Mouse (Mus musculus) lung, embryonic 14.5 days (tissue): ENCODE results near the gene Ddx24. TPM values are rescaled to one million over a fixed set of nuclear protein-coding genes. Genes with fewer than 3 reads are reported as not detected.

ENCODE experiments used
- ATAC-seq: fragments of 200-750 bp; cut with Nextera tagmentation; 2 replicates; pipeline ENCODE4 v1.8.0; 2017; ENCODE audit warnings: mild to moderate bottlenecking, moderate TSS enrichment, moderate library complexity; ENCODE audit not compliant: insufficient read depth
- DNase-seq: peaks from one replicate; pipeline ENCODE4 v3.0.0-alpha.2; 2015
- H3K27ac ChIP-seq: fragments of 300-500 bp; sonication (generic); 2 replicates; pipeline ENCODE4 v1.5.1; 2014; ENCODE audit warnings: low read depth, mild to moderate bottlenecking, moderate library complexity
- H3K27me3 ChIP-seq: fragments of 300-500 bp; sonication (generic); 2 replicates; pipeline ENCODE4 v1.6.1; 2014; ENCODE audit warnings: low read length, control low read depth; ENCODE audit not compliant: insufficient read depth
- H3K36me3 ChIP-seq: fragments of 300-500 bp; sonication (generic); 2 replicates; pipeline ENCODE4 v1.6.1; 2014; ENCODE audit warnings: control low read depth; ENCODE audit not compliant: insufficient read depth
- H3K4me1 ChIP-seq: fragments of 300-500 bp; sonication (generic); 2 replicates; pipeline ENCODE4 v1.6.1; 2014; ENCODE audit warnings: antibody characterized with exemption, control low read depth; ENCODE audit not compliant: insufficient read depth
- H3K4me2 ChIP-seq: fragments of 300-500 bp; sonication (generic); 2 replicates; pipeline ENCODE4 v1.6.1; 2014; ENCODE audit warnings: mild to moderate bottlenecking
- H3K4me3 ChIP-seq: fragments of 300-500 bp; sonication (generic); 2 replicates; pipeline ENCODE4 v1.5.1; 2014; ENCODE audit warnings: low read depth, low read length
- H3K9ac ChIP-seq: fragments of 300-500 bp; sonication (generic); 2 replicates; pipeline ENCODE4 v1.6.1; 2014
- H3K9me3 ChIP-seq: fragments of 300-500 bp; sonication (generic); 2 replicates; pipeline ENCODE4 v1.6.1; 2016; ENCODE audit warnings: low read depth, low read length, control low read depth
- CTCF ChIP-seq: IDR thresholded peaks from 2 replicates; pipeline ENCODE4 v1.5.1; 2016; ENCODE audit warnings: antibody characterized with exemption, low read depth
- WGBS: fragments of 180-500 bp; shearing (Covaris S2); extraction: QIAGEN DNeasy Blood & Tissue Kit; methylation state at CpG from one replicate; pipeline ENCODE4 v1.1.7; 2014; 5-methylcytosine and 5-hydroxymethylcytosine counted together
- polyA plus RNA-seq: library from polyadenylated mRNA; unstranded; fragments of >200 nt; fragmentation: Nextera tagmentation; extraction: Ambion mirVana; gene quantifications from 2 replicates; pipeline ENCODE4 v1.2.1, GENCODE M21; 2014

Ddx24 gene
- polyA plus RNA-seq, 1 experiment from 2014 or later, result 78.6 TPM

DNA sequence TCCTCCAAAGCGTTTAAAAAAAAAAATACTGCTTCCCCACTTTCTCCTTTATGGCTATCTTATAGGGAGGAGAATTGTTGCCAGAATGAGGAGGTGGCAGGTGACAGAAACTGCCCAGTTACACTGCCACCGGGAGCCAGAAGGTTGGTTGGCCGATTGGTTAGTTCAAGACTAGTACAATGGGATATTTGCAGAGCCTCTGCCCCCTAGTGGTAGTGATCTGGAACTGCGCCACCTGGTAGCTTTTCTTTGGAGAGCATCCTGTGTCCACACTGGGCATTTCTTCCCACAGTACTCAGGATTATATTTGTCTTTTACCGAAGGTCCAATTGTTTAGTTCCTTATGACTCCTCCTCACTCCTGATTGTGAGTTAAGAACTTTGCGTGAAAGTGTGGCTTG lies 53.9 kb downstream of the Ddx24 start:
- 25% methylated on average over 6 of the region's 6 CpGs for whole genome bisulfite sequencing
- peak; percentile 85 for TF ChIP-seq CTCF
- H3K27ac ChIP-seq, result no peak overlapping the region
- DNase-seq (peak; percentile 81), ATAC-seq (no peak)
- H3K27me3 ChIP-seq, result no peaks in the 10 kb centered on the region
- H3K9me3 ChIP-seq, result no peaks in the 10 kb centered on the region
- H3K36me3 ChIP-seq, result no peaks in the 10 kb centered on the region
- no peak overlapping the region for H3K4me2 ChIP-seq
- no peak overlapping the region for H3K4me3 ChIP-seq
- no peaks in the 10 kb centered on the region for H3K4me1 ChIP-seq
- H3K9ac ChIP-seq, result no peak overlapping the region

- WGBS, result 79% methylated on average over 4 of the region's 4 CpGs
- Histone ChIP-seq H3K4me1 (no peaks in the 10 kb centered on the region), H3K9me3 (no peaks in the 10 kb centered on the region), H3K4me3 (no peak overlapping the region), H3K9ac (no peak overlapping the region), H3K27me3 (no peaks in the 10 kb centered on the region), H3K27ac (no peak overlapping the region), H3K4me2 (no peak overlapping the region), H3K36me3 (no peaks in the 10 kb centered on the region)
- ATAC-seq (no peak), DNase-seq (no peak)
- no peak for TF ChIP-seq CTCF
Measured at GRCm38 (mm10) chr12:103370861-103371260, 54.8 kb downstream of the Ddx24 start.

GRCm38 (mm10) chr12:103368777-103369176 lies 56.9 kb downstream of the Ddx24 start:
- H3K36me3 ChIP-seq, result no peaks in the 10 kb centered on the region
- H3K27ac ChIP-seq, result no peak overlapping the region
- H3K27me3 ChIP-seq, result no peaks in the 10 kb centered on the region
- DNase-seq, result no peak
- H3K4me1 ChIP-seq, result no peaks in the 10 kb centered on the region
- ATAC-seq, result no peak
- no peak overlapping the region for H3K4me2 ChIP-seq
- TF ChIP-seq CTCF, result no peak
- WGBS, result 36% methylated on average over 2 of the region's 2 CpGs
- H3K4me3 ChIP-seq, result no peak overlapping the region
- no peaks in the 10 kb centered on the region for H3K9me3 ChIP-seq
- no peak overlapping the region for H3K9ac ChIP-seq

GRCm38 (mm10) chr12:103368326-103368669 lies 57.3 kb downstream of the Ddx24 start:
- Histone ChIP-seq H3K27ac (no peak overlapping the region), H3K9me3 (no peaks in the 10 kb centered on the region), H3K4me1 (no peaks in the 10 kb centered on the region), H3K36me3 (no peaks in the 10 kb centered on the region), H3K4me3 (no peak overlapping the region), H3K4me2 (0 out of 2 replicates have a peak overlapping the region, but pooled peaks have one; percentile 15), H3K9ac (no peak overlapping the region), H3K27me3 (no peaks in the 10 kb centered on the region)
- DNase-seq (no peak), ATAC-seq (no peak)
- 79% methylated on average over 7 of the region's 7 CpGs for WGBS
- no peak for TF ChIP-seq CTCF

DNA sequence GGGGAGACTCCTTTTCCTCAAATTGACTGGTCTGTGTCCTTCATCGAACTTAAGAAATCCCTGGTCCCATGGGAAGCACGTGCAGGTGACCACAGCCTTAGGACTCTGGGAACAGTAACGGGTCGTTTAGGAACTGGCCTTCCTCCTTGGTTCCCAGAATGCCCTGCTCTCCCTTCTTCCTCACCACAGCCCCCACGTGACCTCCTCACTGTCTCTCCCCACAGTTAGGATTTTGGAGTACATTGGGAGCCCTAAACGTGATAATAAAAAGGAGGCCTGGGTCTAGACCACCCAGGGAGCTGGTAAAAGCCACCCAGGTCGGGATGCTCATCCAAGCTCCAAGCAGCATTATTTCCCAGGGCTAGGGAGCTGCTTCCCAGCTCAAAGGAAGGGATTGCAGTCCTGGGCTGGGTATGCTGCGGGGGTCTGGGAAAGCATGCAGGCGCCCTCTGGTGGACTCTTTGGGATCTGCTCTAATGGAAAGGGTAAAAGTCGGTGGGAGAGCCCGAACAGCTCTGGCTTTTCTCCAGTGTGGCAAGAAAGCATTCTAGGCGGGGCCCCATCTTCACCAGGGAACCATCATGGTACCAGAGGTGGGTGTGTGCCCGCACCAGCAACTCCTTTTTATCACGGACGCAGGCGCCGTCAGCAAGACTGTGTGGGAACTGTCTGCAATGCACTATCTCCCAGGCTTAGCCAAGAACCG lies 57.9 kb downstream of the Ddx24 start:
- WGBS, result 20% methylated on average over 18 of the region's 18 CpGs
- peak; percentile 87 for DNase-seq
- H3K36me3 ChIP-seq, result no peaks in the 10 kb centered on the region
- no peak overlapping the region for H3K9ac ChIP-seq
- no peak overlapping the region for H3K4me3 ChIP-seq
- H3K4me2 ChIP-seq, result 0 out of 2 replicates have a peak overlapping the region, but pooled peaks have one; percentile 15
- no peak overlapping the region for H3K27ac ChIP-seq
- H3K4me1 ChIP-seq, result no peaks in the 10 kb centered on the region
- peak; percentile 81 for TF ChIP-seq CTCF
- peak; percentile 75 for ATAC-seq
- H3K27me3 ChIP-seq, result no peaks in the 10 kb centered on the region
- no peaks in the 10 kb centered on the region for H3K9me3 ChIP-seq

DNA sequence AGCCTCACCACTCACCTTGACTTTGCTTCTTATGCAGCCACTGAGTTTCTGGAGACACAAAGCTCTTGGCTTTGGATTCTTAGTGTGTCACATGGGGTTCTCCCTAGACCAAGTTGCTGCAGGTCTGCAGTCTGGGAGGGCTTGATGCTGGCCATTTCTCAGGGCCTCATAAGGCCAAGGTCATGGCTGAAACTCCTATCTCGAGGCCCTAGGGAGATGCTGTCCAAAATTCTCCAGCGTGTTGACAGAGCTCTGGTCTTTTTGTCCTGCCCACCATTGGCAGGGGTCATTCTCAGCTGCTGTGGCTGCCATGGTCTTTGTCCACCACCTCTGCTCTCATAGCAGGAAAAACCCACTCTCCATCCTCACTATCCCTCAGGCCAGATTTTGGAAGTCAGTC lies 58.5 kb downstream of the Ddx24 start:
- Histone ChIP-seq H3K9ac (no peak overlapping the region), H3K4me3 (no peak overlapping the region), H3K27me3 (no peaks in the 10 kb centered on the region), H3K4me2 (no peak overlapping the region), H3K4me1 (no peaks in the 10 kb centered on the region), H3K36me3 (no peaks in the 10 kb centered on the region), H3K9me3 (no peaks in the 10 kb centered on the region), H3K27ac (no peak overlapping the region)
- no peak for DNase-seq
- 75% methylated on average over 2 of the region's 2 CpGs for WGBS
- ATAC-seq, result no peak
- no peak for TF ChIP-seq CTCF

GRCm38 (mm10) chr12:103362336-103362735 lies 63.3 kb downstream of the Ddx24 start:
- WGBS, result 66% methylated on average over 3 of the region's 3 CpGs
- no peak for ATAC-seq
- no peak overlapping the region for H3K4me3 ChIP-seq
- no peak for TF ChIP-seq CTCF
- no peak for DNase-seq
- H3K27ac ChIP-seq, result no peak overlapping the region
- H3K36me3 ChIP-seq, result no peaks in the 10 kb centered on the region
- no peaks in the 10 kb centered on the region for H3K27me3 ChIP-seq
- H3K4me2 ChIP-seq, result no peak overlapping the region
- H3K9me3 ChIP-seq, result no peaks in the 10 kb centered on the region
- H3K4me1 ChIP-seq, result no peaks in the 10 kb centered on the region
- H3K9ac ChIP-seq, result no peak overlapping the region
